Mouse (Mus musculus): ENCODE results near the gene Sdad1.
A peak's percentile ranks its signal among the peaks of the same experiment; 100 is the strongest.

Gene Sdad1

DNA sequence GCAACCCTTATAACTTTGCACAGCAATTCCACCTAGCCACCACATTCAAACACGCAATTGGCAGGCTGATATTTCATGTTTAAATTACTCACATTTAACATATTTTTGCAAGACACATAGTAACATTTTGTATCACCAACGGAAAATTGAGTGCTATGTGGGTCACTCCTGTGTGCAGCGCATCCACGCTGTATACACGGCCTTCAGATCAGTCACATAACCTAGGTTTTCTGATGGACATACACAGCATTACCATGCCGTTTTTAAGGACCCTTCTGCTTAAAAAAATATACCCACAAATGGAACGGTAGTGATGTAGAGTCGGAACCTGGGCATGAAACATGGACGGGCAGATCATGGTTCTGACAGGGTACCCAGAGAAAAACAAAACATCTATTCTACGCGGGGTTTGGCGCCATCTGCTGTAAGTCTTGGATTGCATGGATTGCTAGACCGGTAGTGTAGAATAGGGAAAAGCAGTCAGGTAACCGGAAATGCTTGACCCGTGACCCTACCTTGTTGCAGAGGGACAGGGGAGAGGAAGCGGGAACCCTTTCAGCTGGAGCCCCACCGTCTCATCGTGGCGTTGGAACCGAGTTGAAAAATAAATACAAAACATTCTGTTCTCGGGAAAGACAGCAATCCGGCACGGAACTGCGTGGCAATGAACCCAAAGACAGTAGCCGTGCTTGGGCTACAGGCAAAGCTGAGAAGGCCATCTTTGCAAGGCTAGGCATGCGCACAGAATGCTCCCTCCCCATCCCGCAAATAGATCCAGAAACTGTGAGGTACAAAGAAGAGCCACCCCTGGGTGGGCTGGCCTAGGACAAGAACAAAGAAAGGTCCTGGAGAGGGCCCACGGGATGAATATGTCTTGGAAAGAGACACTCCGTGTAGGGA lies 70.7 kb downstream of the Sdad1 start:
- DNase-seq, result peak; percentile 38 to 79

GRCm38 (mm10) chr5:92234939-92235557 lies 75.2 kb downstream of the Sdad1 start:
- DNase-seq, result no peak
